Mouse (Mus musculus) lung, postnatal 4 days (tissue): ENCODE measurements around the gene Prkn.
"Not testable (repeated sequence)": the region's sequence is repeated elsewhere in the genome, so short reads cannot be mapped to it uniquely, and the experiment has no call there.

ENCODE experiments used
- DNase-seq, 2 experiments: peaks; one replicate each; pipeline ENCODE4 v3.0.0; 2021

The Prkn gene

DNA sequence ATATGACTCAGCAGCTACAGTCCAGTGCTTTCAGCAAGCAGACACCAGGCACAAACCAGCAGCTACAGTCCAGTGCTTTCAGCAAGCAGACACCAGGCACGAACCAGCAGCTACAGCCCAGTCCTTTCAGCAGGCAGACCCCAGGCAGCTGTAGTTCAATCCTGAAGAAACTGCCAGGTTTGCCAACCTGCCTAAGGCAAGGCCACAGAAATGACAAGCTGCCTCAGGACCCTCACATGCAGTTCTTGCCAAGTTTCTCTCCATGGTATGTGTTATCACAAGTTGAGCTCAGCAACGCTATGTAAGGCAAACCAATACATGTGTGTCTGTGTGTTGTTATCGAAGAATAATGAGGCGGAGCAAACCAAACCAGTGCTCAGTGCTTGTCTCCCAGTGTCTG lies 1091.5 kb downstream of the Prkn start:
- DNase-seq: no peak

DNA sequence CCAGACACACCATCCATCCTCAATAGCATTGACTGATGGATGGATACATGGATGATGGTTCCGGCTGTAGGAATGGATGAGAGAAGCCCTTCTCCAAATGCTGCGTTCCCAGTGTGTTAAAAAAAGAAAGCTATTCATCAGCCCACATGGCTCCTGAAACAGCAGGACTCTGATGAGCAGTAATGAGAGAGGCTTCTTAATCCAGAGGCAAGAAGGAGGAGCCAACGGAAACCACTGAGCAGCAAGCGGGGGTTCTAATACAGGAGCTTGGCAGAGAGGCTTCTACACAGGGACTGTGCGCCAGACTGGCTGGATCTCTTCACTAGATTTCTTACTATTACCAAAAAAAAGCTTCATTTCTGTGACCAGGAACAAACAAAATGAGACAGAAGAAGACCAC lies 1093.6 kb downstream of the Prkn start:
- DNase-seq: no peak

DNA sequence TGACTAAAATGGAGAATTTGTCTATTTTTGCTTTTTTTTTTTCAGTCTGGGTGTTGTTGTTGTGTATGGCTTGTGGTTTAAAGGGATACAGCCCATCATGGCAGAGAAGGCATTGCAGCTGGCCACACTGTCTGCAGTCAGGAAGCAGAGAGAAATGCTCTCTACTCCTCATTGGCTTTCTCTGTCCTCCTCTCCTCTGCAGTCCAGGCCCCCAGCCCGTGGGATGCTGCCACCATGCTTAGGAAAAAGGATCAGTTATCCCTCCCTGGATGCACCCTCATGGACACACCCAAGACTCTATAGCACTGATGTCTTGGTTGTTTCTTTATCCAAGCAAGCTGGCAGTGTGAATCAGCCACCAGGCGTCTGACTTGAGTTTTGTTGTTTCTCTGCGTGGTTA lies 1107.3 kb downstream of the Prkn start:
- no peak for DNase-seq

DNA sequence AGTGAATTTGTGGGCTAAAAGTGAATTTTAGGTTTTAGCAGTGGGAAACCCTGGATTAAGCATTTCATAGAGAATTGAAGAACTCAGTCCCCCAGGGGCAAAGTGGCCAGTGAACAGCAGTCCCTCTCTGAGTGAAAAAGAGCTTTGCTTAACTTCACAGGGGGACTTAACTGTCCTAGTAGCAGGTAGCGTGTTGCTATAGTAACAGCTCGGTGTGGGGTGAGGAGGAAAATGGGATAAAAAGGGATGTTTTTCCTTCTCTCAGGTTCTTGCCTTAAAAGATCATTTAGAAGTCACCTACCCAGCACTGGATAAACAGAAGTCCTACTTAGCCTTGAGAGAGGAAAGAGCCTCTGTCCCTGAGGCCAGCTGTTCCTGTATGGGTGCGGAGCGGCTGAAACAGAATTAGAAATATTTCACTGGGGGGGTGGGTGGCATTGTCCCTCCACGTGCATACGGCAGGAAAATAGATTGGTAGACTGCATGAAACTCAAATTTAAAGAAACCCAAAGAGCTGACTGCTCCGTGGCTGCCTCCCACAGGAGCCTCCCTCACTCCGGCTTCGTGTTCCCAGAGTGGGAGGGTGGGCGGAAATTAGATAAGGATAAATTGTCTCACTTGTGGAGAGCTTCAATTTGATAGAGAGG lies 1109.5 kb downstream of the Prkn start:
- DNase-seq: no peak

DNA sequence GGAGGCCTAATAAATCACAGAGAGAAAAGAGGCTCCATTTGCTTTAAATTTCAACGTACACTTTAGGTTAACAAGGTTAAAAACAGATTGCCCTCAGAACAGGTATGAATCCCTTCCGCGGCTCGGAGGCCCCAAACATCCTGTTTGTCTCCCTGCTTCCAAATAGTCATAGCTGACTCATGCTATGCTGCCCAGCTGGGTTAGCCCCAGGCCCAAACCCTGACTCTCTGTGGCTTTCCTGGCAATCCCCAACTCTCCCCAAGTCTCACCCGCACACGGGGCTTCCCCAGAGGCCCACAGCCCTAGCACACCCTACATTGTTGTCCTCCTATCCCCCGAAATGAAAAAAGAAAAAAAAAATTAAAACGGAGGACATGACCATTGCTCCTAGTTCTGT lies 1110.0 kb downstream of the Prkn start:
- DNase-seq: no peak

DNA sequence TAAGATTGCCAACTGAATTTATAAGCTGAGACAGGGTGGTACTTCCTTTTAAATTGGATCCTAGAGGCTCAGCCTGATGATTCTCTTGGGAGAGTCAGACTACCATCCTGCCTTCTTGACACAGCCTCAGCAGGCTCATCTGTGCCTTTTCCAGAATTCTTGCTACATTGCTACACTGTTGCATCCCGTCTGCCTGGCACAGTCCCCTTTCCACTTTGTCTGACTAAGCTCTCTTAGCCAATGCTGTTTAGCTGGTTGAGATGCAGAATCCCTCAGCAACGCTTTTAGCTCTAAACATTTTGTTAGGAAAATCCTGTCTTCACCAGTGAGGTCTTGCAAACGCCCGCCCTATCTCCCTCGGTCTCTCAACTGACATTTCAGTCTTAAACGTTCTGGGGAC lies 1115.1 kb downstream of the Prkn start:
- no peak for DNase-seq

DNA sequence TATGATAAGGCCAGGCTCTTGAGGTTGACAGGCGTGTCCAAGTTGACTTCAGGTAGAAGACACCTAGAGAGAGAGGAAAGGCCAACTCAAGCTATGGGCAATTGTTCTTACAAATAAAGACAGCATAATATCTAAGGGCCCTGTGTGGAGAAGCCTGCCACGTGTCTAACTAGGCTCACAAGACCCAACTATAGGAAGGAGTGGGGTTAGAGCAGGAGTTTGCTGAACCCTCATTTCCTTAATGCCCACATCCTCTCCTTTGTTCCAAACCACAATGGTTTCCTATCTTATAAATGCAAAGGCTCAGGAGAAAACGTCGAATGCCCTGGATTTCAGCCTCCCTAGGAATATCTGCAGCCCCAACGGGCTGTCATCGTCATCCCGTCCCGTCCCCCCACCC lies 1120.3 kb downstream of the Prkn start:
- DNase-seq: no peak

DNA sequence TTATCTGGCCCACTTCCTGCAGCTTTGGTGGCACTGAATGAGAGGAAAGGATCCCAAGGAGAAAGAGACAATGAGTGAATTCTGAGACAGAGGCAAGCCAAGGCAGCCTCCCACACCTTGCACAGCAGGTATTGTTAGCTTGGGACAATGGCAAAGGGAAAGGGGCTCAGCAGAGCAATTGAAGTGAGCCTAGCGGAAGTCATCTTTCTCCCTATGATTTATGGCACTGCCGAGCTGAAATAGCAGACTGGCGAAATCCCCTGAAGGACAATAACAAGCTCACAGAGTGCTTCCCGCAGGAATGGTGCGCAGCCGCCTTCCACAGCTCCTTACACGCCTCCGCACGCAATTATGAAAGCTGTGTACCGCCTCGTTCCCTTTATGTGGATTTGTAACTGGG lies 1122.6 kb downstream of the Prkn start:
- no peak for DNase-seq

DNA sequence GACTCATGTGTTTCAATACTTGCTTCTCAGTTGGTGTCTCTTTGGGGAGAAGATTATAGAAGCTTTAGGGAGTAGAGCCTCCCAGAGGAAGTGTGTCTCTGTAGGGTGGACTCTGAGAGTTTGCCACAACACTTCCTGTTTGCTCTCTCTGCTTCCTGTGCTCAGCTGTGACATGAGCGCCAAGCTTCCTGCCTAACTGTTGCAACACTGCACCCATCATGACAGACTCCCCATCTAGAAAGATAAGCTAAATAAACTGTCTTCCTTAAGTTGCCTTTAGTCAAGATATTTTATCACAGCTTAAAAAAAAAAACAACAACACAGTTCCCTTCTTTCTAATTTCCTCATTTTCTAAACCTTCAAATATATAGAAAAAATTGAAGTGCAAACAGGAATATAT lies 1130.0 kb downstream of the Prkn start:
- no peak for DNase-seq

DNA sequence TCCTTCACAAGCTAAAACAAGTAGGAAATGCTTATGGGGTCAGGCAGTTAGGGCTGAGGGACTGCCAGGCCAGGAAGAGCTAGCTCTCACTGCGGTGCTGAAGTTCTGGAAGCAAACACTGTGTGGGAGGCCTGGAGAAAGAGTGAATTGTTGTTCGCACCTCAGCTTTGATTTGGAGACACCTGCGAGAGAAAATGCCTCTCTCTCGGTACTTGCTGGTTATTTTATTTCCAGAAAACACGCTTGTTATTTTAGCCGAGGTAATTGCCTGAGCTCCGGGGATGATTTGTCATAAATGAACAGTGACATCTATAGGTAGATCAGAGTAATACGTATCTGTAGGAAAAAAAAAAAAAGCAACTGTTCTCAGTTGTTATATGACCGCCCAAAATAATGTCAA lies 1132.4 kb downstream of the Prkn start:
- no peak for DNase-seq

DNA sequence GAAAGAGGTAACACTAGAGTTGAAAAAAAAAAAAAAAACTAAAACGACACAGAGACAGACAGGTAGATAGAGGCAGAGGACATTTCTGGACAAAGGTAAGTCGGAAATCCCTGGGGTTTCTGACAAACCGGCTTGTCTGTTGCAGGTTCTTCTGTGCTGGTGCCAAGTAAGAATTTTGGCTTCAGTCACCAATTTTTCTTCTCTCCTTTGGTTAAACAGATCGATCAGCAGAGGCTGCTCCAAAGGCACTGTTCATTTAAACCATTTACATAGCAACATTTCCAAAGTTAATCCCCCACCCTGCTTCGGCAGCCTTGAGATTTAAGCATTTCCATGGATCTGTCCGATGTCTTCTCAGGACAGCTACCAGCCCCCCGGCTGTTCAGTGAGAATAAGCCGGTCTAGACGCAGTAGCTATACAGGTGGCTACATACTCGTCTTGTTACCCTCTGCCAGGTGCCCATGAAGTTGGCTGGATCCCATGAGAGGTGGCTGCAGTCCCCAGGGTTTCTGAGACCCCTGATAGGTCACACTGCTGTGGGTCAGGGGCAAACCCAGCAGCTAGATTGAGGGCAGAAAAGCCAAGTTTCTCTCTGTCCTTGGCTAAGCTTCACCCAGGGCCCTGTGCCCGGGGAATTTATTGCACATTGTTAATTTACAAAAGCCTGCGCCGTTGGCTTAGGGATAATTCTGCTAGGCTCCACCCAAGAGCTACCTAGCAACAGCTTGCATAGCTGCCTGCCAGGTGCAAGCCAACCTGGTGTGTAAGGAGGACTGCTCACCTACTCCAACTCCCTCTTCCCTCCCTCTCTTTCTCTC lies 1133.0 kb downstream of the Prkn start:
- no peak for DNase-seq

DNA sequence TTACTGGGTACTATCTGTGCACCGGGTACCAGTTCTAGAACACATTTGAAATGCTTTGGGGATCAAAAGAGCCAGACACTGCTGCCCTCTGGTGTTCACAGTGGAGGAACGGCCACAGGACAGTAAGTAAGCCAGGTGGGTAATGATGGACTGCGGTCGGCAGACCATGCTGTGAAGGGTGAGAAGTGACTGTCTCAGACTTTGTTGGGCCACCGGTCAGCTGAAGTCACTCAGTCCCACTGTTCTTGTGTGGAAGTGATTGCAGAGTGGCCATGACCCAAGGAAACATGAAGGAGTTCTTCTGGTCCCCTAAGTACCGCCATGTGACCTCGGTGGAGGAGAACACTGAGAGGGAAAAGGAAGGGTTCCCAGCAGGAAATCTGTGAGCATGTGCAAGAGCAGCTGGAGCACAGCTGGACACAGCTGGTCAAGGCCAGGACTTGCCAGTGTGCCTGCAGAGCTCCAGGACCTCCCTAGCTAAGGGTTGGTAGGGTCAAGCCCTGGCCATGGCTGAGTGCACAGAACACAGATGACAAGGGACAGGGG lies 1135.0 kb downstream of the Prkn start:
- DNase-seq: peak; percentile 49 to 85

DNA sequence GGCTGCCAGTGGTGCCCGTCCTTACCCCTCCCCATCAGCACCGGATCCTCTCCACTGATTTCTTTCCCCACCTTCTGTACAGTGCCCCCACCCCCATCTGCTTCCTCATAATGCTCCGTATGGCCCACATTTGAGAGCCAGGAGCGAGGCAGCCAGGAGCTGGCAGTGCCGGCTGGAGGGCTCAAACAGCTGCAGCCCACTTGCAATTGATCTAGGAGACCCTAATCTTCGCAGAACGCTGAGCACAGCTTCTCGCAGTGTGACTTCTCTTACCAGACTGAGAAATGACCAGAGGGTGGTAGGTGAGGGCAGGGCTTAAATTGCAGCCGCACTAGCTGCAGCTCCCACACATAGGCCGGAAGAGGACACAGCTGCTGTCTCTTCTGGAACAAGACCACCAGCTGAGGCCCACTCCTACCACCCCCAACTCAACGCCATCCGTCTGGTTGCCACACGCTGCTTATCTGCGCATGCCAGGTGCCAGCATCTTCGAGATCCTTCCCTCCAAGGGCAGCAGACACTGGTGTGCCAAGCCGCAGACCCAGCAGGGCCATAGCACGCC lies 1138.2 kb downstream of the Prkn start:
- DNase-seq: no peak

DNA sequence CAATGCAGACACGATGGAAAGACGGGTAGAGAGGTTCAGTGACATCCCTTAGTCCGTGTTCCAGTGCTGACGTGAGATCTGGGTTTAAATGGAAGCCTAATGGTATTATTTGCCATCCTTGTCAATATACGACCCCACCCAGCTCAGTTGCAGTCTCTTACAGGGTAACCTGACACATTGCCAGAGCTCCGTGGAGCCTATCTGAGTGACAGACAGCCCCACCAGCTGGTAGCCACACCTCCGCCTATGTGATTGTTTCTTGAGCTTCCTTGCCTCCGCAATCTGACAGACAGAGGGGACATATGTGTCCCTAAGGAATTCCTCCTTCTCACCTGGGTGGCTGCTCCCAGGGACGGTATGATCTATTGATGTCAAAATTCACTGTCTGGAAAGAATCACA lies 1141.5 kb downstream of the Prkn start:
- no peak for DNase-seq

DNA sequence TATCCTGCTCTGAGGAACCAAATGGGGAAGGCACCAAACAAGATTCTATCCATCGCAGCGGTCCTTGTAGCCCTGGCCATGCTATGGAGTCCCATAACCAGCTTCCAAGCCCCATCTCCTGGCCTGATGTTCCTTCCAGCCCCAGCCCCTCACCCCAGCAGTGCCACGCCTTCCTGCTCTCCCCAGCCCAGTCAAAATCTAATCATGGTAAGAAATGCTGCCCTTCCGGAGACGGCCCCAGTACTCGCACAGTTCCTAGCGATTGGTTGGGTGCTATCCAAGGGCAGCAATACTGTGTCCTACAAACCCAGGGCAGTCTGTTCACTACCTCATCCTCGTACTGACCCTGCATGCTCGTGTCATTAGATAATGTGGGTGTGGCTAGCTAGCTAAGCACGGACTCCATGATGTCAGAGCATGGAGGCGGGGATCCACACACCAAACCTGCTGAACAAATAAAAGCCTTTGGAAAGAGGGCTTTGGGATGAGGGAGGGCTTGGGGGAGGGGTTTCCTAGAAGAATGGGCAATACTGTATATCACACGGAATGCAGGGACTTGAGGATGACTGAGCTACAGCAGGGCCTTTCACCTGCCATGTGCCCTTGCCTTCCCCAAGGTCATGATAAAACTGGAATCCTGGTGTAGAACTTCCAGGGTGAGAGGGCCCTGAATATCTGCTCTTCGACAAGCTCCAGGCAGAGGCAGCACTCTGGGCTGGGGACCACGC lies 1148.1 kb downstream of the Prkn start:
- no peak for DNase-seq

DNA sequence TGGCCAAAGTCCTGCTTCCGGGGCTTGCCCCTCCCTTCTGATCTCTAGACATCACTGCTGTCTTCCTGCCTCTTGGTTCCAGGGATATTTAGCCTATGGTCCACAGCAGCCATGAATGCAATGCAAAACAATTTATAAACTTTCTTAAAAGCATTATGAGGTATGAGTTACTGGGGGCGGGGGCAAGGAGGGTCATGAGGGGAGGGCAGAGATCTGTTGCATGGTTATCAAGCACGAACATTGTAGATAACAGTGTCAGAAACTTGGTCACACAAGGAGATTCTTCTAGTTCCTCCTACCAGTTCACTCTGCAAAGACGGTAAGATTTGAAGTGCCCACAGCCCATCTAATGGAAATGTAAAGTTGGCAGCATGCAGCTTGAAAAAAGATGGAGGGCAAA lies 1149.1 kb downstream of the Prkn start:
- no peak for DNase-seq

DNA sequence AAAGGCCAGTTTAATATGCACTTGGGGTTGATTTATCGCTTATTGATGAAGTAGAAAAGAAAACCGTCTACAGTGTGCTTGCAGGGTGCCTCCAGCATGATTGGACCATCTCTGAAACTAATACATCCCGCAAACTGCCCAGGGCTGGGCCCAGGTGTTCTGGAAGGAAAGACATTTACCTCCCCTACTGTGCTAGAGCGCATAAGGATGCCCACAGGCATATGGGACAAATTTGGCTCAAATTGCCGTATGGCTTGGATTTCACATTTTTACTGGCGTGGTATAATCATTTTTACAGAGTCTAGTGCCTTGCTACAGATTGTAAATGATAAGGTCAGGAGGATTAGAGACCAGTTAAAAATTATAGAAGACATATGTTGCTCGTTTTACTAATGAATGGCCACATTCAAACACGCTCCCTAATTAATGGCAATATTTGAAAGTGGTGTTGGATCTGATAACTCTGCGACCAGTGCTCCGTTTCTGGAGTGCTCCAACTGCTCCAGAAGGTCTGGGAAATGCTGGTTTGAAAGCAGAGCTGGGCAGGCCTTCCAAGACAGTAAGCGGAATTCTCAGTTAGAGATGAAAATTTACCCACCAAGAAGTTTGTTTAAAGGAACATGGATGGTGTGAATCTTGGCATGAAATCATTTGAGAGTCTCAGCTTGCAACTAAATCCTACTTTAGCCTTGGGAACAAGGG lies 1150.4 kb downstream of the Prkn start:
- DNase-seq: no peak

DNA sequence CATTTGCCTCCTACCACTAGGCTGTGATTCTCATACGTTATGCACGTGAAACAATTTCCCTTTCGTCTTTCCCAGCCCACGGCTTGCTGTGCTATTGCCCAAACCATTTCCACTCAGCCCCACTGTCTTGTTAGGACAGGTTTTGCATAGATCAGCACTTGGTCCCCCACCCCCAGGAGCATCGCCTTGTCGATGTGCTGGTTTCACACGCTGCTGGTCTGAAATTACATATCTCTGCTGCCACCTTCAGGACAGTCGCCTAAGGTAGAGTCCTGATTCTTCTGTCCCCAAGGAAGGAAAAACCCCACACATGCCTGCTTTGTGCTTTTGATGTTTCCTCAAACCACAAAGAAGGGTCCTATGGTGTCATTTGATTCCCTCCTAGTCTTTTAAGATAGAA lies 1153.1 kb downstream of the Prkn start:
- peak in 1 of 2 experiments; percentile 44 for DNase-seq

DNA sequence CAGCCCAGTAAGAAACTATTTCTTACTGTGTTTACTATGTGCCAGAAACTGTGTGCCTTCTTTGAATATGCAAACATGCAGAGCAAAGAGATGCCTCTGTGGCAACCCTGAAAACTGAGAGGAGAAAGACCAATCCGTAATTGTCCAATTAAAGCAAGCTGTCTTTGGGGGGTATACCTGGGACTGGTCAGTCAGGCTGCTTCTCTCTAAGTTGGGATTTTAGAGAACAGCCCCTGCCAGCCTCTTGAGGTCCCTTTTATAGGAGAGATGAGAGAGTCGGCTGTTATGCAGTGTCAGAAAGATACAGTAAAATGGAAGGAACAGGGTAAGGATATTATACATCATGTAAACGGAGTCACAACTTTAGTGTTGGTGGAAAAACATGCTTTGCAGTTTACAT lies 1154.1 kb downstream of the Prkn start:
- no peak for DNase-seq

DNA sequence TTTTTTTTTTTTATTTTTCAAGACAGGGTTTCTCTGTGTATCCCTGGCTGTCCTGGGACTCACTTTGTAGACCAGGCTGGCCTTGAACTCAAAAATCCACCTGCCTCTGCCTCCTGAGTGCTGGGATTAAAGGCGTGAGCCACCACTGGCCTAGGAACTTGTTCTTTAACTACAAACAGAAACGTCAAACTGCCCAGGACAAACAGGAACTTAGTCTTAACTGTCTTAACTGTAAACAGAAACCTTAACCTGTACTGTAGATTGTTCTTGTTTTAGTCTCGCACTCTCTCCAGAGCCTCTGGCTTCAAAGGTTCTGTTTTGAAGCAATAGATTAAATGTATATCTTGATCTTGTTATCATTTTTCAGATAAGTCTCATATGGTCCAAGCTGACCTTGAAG lies 1154.6 kb downstream of the Prkn start:
- DNase-seq: not testable (repeated sequence)

DNA sequence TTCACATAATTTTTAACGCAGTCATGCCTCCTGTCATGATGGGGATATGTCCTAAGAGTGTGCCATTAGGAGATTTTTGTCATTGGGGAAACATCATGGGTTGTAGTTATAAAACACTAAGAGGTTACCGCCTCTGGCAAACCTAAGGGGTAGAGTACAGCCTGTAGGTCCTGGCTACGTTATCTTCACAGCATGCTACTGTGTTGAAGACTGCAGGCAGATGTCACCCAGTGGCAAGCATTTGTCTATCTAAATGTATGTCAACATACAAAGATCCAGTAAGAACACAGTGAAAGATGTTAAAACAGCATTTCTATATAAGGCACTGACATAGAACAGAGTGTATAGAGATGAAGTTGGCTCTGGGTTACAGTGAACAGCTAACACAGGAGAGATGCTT lies 1155.3 kb downstream of the Prkn start:
- DNase-seq: no peak

DNA sequence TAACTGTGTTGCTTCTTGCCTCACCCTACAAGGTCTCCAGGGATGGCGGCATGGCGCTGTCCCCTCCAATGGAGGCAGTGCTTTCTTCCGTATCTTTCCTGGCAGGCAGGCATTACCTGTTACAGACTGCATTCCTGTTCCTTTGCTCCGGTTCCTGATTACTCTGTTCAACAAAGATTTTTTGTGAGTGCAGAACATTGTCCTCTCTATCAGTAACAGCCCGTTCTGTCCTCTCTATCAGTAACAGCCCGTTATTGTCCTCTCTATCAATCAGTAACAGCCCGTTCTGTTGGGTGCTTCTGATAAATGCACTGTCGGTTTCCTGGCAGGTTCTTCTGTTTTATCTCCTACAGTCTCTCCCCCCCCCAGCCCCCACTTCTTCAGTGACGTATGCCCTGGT lies 1156.1 kb downstream of the Prkn start:
- no peak for DNase-seq

DNA sequence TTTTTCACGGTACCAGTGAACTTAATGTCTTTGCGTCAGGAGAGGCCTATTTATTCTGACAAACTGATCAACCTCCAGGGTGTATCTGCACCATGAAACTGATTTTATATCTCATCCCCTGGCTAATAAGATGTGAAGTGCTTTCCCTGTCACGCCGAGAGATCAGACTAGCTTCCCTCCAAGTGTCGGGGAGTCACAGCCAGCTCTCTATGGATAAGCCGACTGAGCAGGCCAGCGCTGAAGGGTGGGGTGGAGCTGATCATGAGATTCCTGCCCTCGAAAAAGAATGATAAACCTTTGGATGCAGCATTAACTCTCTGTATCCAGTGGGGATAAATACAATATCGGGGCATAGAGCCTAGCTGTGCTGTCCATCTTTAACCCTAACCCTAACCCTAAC lies 1160.1 kb downstream of the Prkn start:
- DNase-seq: no peak
